Mouse (Mus musculus): ENCODE results near the gene Olfr736. TPM values are rescaled to one million over a fixed set of nuclear protein-coding genes. Genes with fewer than 3 reads are reported as not detected.

The Olfr736 gene
- total RNA-seq (2022) = not detected

- DNase-seq (ENCODE audit: low spot score in 2 of 2) = no peak
Measured at GRCm38 (mm10) chr14:50380863-50381262, at the start of gene Olfr736. Olfr736 (plus strand) TSS chr14:50381163.

GRCm38 (mm10) chr14:50348796-50349195 lies 32.2 kb upstream of the Olfr736 start, which contains the start of gene Olfr735:
Olfr735 (minus strand) TSS chr14:50348872.
- DNase-seq (ENCODE audit: low spot score in 2 of 2) = no peak

- DNase-seq (ENCODE audit: low spot score in 2 of 2) = no peak
Measured at GRCm38 (mm10) chr14:50352438-50352837, 28.5 kb upstream of the Olfr736 start.

- no peak for DNase-seq (ENCODE audit: low spot score in 2 of 2)
Measured at GRCm38 (mm10) chr14:50356725-50357124, 24.2 kb upstream of the Olfr736 start.

- DNase-seq (ENCODE audit: low spot score in 2 of 2) = no peak
Measured at GRCm38 (mm10) chr14:50357593-50357992, 23.4 kb upstream of the Olfr736 start, which contains the start of gene Tlr11. Tlr11 (plus strand) TSS chr14:50357914.

- no peak for DNase-seq (ENCODE audit: low spot score in 2 of 2)
Measured at GRCm38 (mm10) chr14:50360480-50360879, 20.5 kb upstream of the Olfr736 start.

- no peak for DNase-seq (ENCODE audit: low spot score in 2 of 2)
Measured at GRCm38 (mm10) chr14:50363561-50363960, 17.4 kb upstream of the Olfr736 start.

GRCm38 (mm10) chr14:50407268-50407667 lies 26.3 kb downstream of the Olfr736 start, which contains the start of gene Olfr738:
Olfr738 (plus strand) TSS chr14:50407568.
- DNase-seq (ENCODE audit: low spot score in 2 of 2) = no peak

- DNase-seq (ENCODE audit: low spot score in 2 of 2) = no peak
Measured at GRCm38 (mm10) chr14:50418326-50418725, 37.4 kb downstream of the Olfr736 start, which contains the start of gene Olfr739. Olfr739 (plus strand) TSS chr14:50418626.

Other genes starting within 250 kb of the Olfr736 start
- gene Olfr728, start 238.5 kb upstream of the Olfr736 start, total RNA-seq (2022) = not detected
- not detected for gene Olfr729, start 228.3 kb upstream of the Olfr736 start, total RNA-seq (2022)
- not detected for gene Olfr730, start 193.0 kb upstream of the Olfr736 start, total RNA-seq (2022)
- not detected for gene Olfr731, start 139.3 kb upstream of the Olfr736 start, total RNA-seq (2022)
- gene Olfr732, start 97.0 kb upstream of the Olfr736 start, total RNA-seq (2022) = not detected
- gene Olfr733, start 79.6 kb upstream of the Olfr736 start, total RNA-seq (2022) = not detected
- not detected for gene Olfr734, start 54.4 kb upstream of the Olfr736 start, total RNA-seq (2022)
- gene Olfr735, start 32.3 kb upstream of the Olfr736 start, total RNA-seq (2022) = not detected
- gene Tlr11, start 23.2 kb upstream of the Olfr736 start, total RNA-seq (2022) = under 1 TPM in 1 of 4 experiments, not detected in 3; 0.09 TPM
- not detected for gene Olfr738, start 26.4 kb downstream of the Olfr736 start, total RNA-seq (2022)
- gene Olfr739, start 37.5 kb downstream of the Olfr736 start, total RNA-seq (2022) = not detected
- not detected for gene Olfr740, start 64.4 kb downstream of the Olfr736 start, total RNA-seq (2022)
- gene Olfr741, start 91.6 kb downstream of the Olfr736 start, total RNA-seq (2022) = not detected
- not detected for gene Olfr742, start 122.4 kb downstream of the Olfr736 start, total RNA-seq (2022)
- not detected for gene Olfr743, start 140.7 kb downstream of the Olfr736 start, total RNA-seq (2022)
- not detected for gene Olfr744, start 233.7 kb downstream of the Olfr736 start, total RNA-seq (2022)